Mouse (Mus musculus) ovary, adult 18-20 months (tissue): ENCODE measurements around the gene ccdc198.

ENCODE experiments used
- DNase-seq: peaks from one replicate; pipeline ENCODE4 v3.0.0; 2022; ENCODE audit warnings: low spot score, mixed read lengths

ccdc198 gene

GRCm38 (mm10) chr14:49197031-49197527 is 48.2 kb downstream of the ccdc198 start:
- DNase-seq, result no peak

GRCm38 (mm10) chr14:49186270-49186669 is 59.0 kb downstream of the ccdc198 start:
- no peak for DNase-seq

GRCm38 (mm10) chr14:49179736-49180135 is 65.5 kb downstream of the ccdc198 start:
- DNase-seq, result no peak

GRCm38 (mm10) chr14:49173290-49174135 is 71.8 kb downstream of the ccdc198 start:
- no peak for DNase-seq

GRCm38 (mm10) chr14:49172582-49172988 is 72.7 kb downstream of the ccdc198 start:
- peak; percentile 19 for DNase-seq

- peak; percentile 97 for DNase-seq
These were observed 73.2 kb downstream of the ccdc198 start, which contains the start of gene Naa30 for GRCm38 (mm10) chr14:49171867-49172581. TSS of gene Naa30 (plus strand) at chr14:49172226.

- no peak for DNase-seq
These were observed 74.0 kb downstream of the ccdc198 start for GRCm38 (mm10) chr14:49171286-49171685.
